In genomic region chr15:80215716-80216479, GRCm38 (mm10) we compare ENCODE assay signal across 9 mouse cellular contexts. TPM values are rescaled to one million over a fixed set of nuclear protein-coding genes. Genes with fewer than 3 reads are reported as not detected.
DNase-seq lines count a peak whose midpoint lies in the region; ATAC-seq and TF ChIP-seq lines count a peak whose summit lies in the region.
"Had no signal": no experiment of that assay in that cellular context is flagged by ENCODE, and none has a peak within 500 bp of the region (broad histone marks: within the 10 kb centered on the region; RNA-seq: fewer than 3 reads in every experiment).

No protein-coding gene starts in this region.

- peaks cover 3% of the 10 kb centered on the region; the same call in 1 of the 2 replicates for H3K36me3 ChIP-seq in heart, embryonic 11.5 days (ENCODE audit: control insufficient read depth, insufficient read depth, low read length)
- H3K36me3 ChIP-seq in midbrain, postnatal 0 days (ENCODE audit: insufficient read depth, low read length), result peaks cover 21% of the 10 kb centered on the region
- peaks cover 25% of the 10 kb centered on the region for H3K36me3 ChIP-seq in midbrain, embryonic 10.5 days

- no peaks in the 10 kb centered on the region for H3K9me3 ChIP-seq in heart, embryonic 11.5 days (replicated peaks; ENCODE audit: control insufficient read depth, low read length)
- no peaks in the 10 kb centered on the region for H3K9me3 ChIP-seq in midbrain, postnatal 0 days (ENCODE audit: low read length)
- H3K9me3 ChIP-seq in midbrain, embryonic 10.5 days (replicated peaks), result no peaks in the 10 kb centered on the region

- no peak for TF ChIP-seq POLR2A in lung, adult 2 months (IDR thresholded peaks at IDR 0.05; ENCODE audit: borderline replicate concordance, extremely low read depth, low read depth, low read length)

- H3K27ac ChIP-seq in heart, embryonic 11.5 days (ENCODE audit: low read depth, low read length), result no peak overlapping the region
- no peak overlapping the region; the same call in 1 of the 2 replicates for H3K27ac ChIP-seq in midbrain, postnatal 0 days (ENCODE audit: low read depth, low read length)
- H3K27ac ChIP-seq in midbrain, embryonic 10.5 days (replicated peaks), result no peak overlapping the region

- no peak overlapping the region for H3K4me3 ChIP-seq in heart, embryonic 11.5 days (ENCODE audit: low read depth, low read length)
- H3K4me3 ChIP-seq in midbrain, postnatal 0 days (ENCODE audit: low read depth, low read length), result no peak overlapping the region
- H3K4me3 ChIP-seq in midbrain, embryonic 10.5 days, result no peak overlapping the region
- H3K4me3 ChIP-seq in lung, adult 2 months (replicated peaks; ENCODE audit: extremely low read depth, low read depth, low read length), result no peak overlapping the region
- H3K4me3 ChIP-seq: myocyte had no signal

- H3K27me3 ChIP-seq in heart, embryonic 11.5 days (ENCODE audit: control insufficient read depth, insufficient read depth, low read length), result no peaks in the 10 kb centered on the region
- H3K27me3 ChIP-seq in midbrain, postnatal 0 days (ENCODE audit: insufficient read depth, low read length), result no peaks in the 10 kb centered on the region
- H3K27me3 ChIP-seq in midbrain, embryonic 10.5 days (ENCODE audit: low read depth, poor library complexity, severe bottlenecking), result no peaks in the 10 kb centered on the region

- peak; percentile 65 for TF ChIP-seq CTCF in midbrain, postnatal 0 days (IDR thresholded peaks at IDR 0.05)
- peak; percentile 67 for TF ChIP-seq CTCF in lung, adult 2 months (IDR thresholded peaks at IDR 0.05; ENCODE audit: insufficient read depth, low read length)

- no peak overlapping the region for H3K9ac ChIP-seq in heart, embryonic 11.5 days (ENCODE audit: low read depth, low read length)
- no peak overlapping the region for H3K9ac ChIP-seq in midbrain, postnatal 0 days (replicated peaks; ENCODE audit: low read length, poor library complexity, severe bottlenecking)

- H3K4me2 ChIP-seq in heart, embryonic 11.5 days, result no peak overlapping the region
- H3K4me2 ChIP-seq in midbrain, postnatal 0 days (ENCODE audit: low read depth, low read length, poor library complexity, severe bottlenecking), result no peak overlapping the region

- H3K4me1 ChIP-seq in heart, embryonic 11.5 days (ENCODE audit: control insufficient read depth, insufficient read depth, low read length), result no peaks in the 10 kb centered on the region
- H3K4me1 ChIP-seq in midbrain, postnatal 0 days (ENCODE audit: insufficient read depth, low read length), result no peaks in the 10 kb centered on the region
- peaks cover 15% of the 10 kb centered on the region for H3K4me1 ChIP-seq in midbrain, embryonic 10.5 days
- peaks cover 8% of the 10 kb centered on the region; the same call in 1 of the 2 replicates for H3K4me1 ChIP-seq in lung, adult 2 months (ENCODE audit: control insufficient read depth, insufficient read depth, low read length)

- ATAC-seq in heart, embryonic 11.5 days (replicated peaks; ENCODE audit: insufficient number of reproducible peaks, low FRiP score, low TSS enrichment), result 0 out of 2 replicates have a peak, but pooled peaks have one; percentile 16
- no peak for ATAC-seq in midbrain, postnatal 0 days (ENCODE audit: low FRiP score)

- no peak for DNase-seq in heart, adult 9 months (ENCODE audit: low spot score in 2 of 2)
- peak; percentile 63 for DNase-seq in midbrain, postnatal 0 days (ENCODE audit: low spot score)
- DNase-seq in midbrain, embryonic 10.5 days (ENCODE audit: low spot score), result no peak
- DNase-seq in NIH3T3 (ENCODE audit: low read depth) (peak; percentile 77), adipocyte (ENCODE audit: low spot score) (no peak)
- peak; percentile 13 for DNase-seq in lung, adult 2 months
- no peak for DNase-seq in ovary, postnatal 10 days (ENCODE audit: low spot score)

- 15% methylated on average over 10 of the region's 10 CpGs for WGBS in heart, embryonic 11.5 days (ENCODE audit: insufficient replicate concordance)
- 15% methylated on average over 10 of the region's 10 CpGs for WGBS in midbrain, postnatal 0 days
- WGBS in midbrain, embryonic 10.5 days, result 19% methylated on average over 10 of the region's 10 CpGs
- 18% methylated on average over 10 of the region's 10 CpGs for WGBS in lung, adult 2 months

RNA-seq across cellular contexts. Expression of gene Mief1, which starts 17.9 kb away (rescaled TPM):
- polyA plus RNA-seq in heart, embryonic 11.5 days (2014; fragmentation: Nextera tagmentation; extraction: Ambion mirVana), result 26.8 and 29.5 TPM in 2 replicates
- total RNA-seq in midbrain, postnatal 0 days (2014; rRNA removed), result 46.3 and 47.2 TPM in 2 replicates
- polyA plus RNA-seq in midbrain, postnatal 0 days (2015; fragmentation: Nextera tagmentation; extraction: Ambion mirVana), result 19.4 and 21.9 TPM in 2 replicates
- 39.7 and 45.1 TPM in 2 replicates for polyA plus RNA-seq in midbrain, embryonic 10.5 days (2016; fragmentation: Nextera tagmentation; extraction: Ambion mirVana)
- polyA plus RNA-seq in lung, adult 2 months (2012; rRNA removed), result 10.7 and 14.6 TPM in 2 replicates

RNA-seq across cellular contexts. Expression of gene AC140267.1, which starts 19.7 kb away (rescaled TPM):
- polyA plus RNA-seq in heart, embryonic 11.5 days (2014; fragmentation: Nextera tagmentation; extraction: Ambion mirVana), result not detected in 2 replicates
- total RNA-seq in midbrain, postnatal 0 days (2014; rRNA removed), result not detected in 2 replicates
- polyA plus RNA-seq in midbrain, postnatal 0 days (2015; fragmentation: Nextera tagmentation; extraction: Ambion mirVana), result 5.1 and 5.6 TPM in 2 replicates
- 5.0 and 6.8 TPM in 2 replicates for polyA plus RNA-seq in midbrain, embryonic 10.5 days (2016; fragmentation: Nextera tagmentation; extraction: Ambion mirVana)
- not detected in 2 replicates for polyA plus RNA-seq in lung, adult 2 months (2012; rRNA removed)
- polyA plus RNA-seq: myocyte had no signal

RNA-seq across cellular contexts. Expression of gene Atf4, which starts 39.1 kb away (rescaled TPM):
- 90.2 and 94.4 TPM in 2 replicates for polyA plus RNA-seq in heart, embryonic 11.5 days (2014; fragmentation: Nextera tagmentation; extraction: Ambion mirVana)
- total RNA-seq in midbrain, postnatal 0 days (2014; rRNA removed), result 151 and 168 TPM in 2 replicates
- 107 and 110 TPM in 2 replicates for polyA plus RNA-seq in midbrain, postnatal 0 days (2015; fragmentation: Nextera tagmentation; extraction: Ambion mirVana)
- polyA plus RNA-seq in midbrain, embryonic 10.5 days (2016; fragmentation: Nextera tagmentation; extraction: Ambion mirVana), result 114 and 118 TPM in 2 replicates
- 142 and 154 TPM in 2 replicates for polyA plus RNA-seq in lung, adult 2 months (2012; rRNA removed)

RNA-seq across cellular contexts. Expression of gene Mgat3, which starts 42.4 kb away (rescaled TPM):
- 1.8 and 2.1 TPM in 2 replicates for polyA plus RNA-seq in heart, embryonic 11.5 days (2014; fragmentation: Nextera tagmentation; extraction: Ambion mirVana)
- total RNA-seq in midbrain, postnatal 0 days (2014; rRNA removed), result 101 and 103 TPM in 2 replicates
- polyA plus RNA-seq in midbrain, postnatal 0 days (2015; fragmentation: Nextera tagmentation; extraction: Ambion mirVana), result 13.3 and 14.4 TPM in 2 replicates
- 5.9 and 7.8 TPM in 2 replicates for polyA plus RNA-seq in midbrain, embryonic 10.5 days (2016; fragmentation: Nextera tagmentation; extraction: Ambion mirVana)
- 21.5 and 23.9 TPM in 2 replicates for polyA plus RNA-seq in lung, adult 2 months (2012; rRNA removed)

RNA-seq across cellular contexts. Expression of gene Rps19bp1, which starts 48.2 kb away (rescaled TPM):
- polyA plus RNA-seq in heart, embryonic 11.5 days (2014; fragmentation: Nextera tagmentation; extraction: Ambion mirVana), result 48.1 and 53.8 TPM in 2 replicates
- total RNA-seq in midbrain, postnatal 0 days (2014; rRNA removed), result 34.5 and 43.8 TPM in 2 replicates
- 86.9 and 87.1 TPM in 2 replicates for polyA plus RNA-seq in midbrain, postnatal 0 days (2015; fragmentation: Nextera tagmentation; extraction: Ambion mirVana)
- 61.7 and 69.7 TPM in 2 replicates for polyA plus RNA-seq in midbrain, embryonic 10.5 days (2016; fragmentation: Nextera tagmentation; extraction: Ambion mirVana)
- polyA plus RNA-seq in lung, adult 2 months (2012; rRNA removed), result 14.4 and 15.6 TPM in 2 replicates

Comparison
In these comparisons a context has a peak if more than half of its experiments do, and no peak if none do; other contexts are left out.
1. DNase-seq: peak in midbrain, postnatal 0 days (single experiment), NIH3T3 (single experiment) and lung, adult 2 months (single experiment); none in heart, adult 9 months (0 of 2), midbrain, embryonic 10.5 days (single experiment), adipocyte (single experiment) and ovary, postnatal 10 days (single experiment).